Mouse (Mus musculus) large intestine, adult 2 months (tissue): Measurements from ENCODE around the gene Cep170. TPM values are rescaled to one million over a fixed set of nuclear protein-coding genes. Genes with fewer than 3 reads are reported as not detected.

ENCODE experiments used
- polyA plus RNA-seq: library from polyadenylated mRNA; depleted of rRNA; stranded (reverse); fragments of >200 nt; gene quantifications from 2 replicates; pipeline ENCODE4 v1.2.3, GENCODE M21; 2012; rRNA removed

The Cep170 gene
- polyA plus RNA-seq, 1 experiment = 1.3 TPM

Other genes starting within 250 kb of the Cep170 start
- gene Sdccag8, start 593 bp upstream of the Cep170 start, polyA plus RNA-seq = 13.3 and 15.5 TPM in 2 replicates